Mouse (Mus musculus): ENCODE results near the gene Itpr2.
A peak's percentile ranks its signal among the peaks of the same experiment; 100 is the strongest.

Itpr2 gene

DNA sequence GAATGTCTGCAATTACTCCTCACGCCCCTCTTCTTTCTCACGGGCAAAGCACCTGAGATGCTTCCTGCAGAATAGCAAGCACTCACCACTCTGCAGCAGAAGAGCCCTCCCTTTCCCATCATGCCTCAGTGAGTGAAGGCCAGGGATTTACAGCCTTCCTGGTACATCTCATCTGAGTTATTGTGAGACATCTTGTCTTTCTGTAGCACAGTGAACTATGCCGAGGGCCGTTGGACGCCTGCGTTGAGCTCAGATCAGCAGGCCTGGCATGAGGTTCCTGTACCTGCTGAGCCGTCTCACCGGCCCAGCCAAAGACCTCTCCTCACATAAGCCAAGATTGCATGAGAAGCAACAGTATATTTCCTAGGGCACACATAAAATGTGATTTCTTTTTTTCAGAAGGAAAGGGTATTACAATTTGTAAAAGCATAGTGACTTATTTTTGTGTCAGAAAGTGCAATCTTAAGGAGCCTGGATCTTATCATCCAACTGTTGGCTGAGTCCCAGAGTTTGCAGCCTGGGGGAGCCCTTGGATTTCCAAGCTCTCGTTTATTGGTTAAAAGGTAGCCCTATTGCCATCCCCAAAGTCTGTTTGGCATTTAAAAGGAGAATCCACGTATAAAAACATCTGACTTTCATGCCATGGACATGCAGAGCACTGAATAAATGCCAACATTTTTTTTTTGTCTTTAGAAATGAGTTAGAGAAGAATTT lies 158.2 kb downstream of the Itpr2 start:
- DNase-seq: no peak

GRCm38 (mm10) chr6:146342995-146343394 lies 159.0 kb downstream of the Itpr2 start:
- no peak for DNase-seq

DNA sequence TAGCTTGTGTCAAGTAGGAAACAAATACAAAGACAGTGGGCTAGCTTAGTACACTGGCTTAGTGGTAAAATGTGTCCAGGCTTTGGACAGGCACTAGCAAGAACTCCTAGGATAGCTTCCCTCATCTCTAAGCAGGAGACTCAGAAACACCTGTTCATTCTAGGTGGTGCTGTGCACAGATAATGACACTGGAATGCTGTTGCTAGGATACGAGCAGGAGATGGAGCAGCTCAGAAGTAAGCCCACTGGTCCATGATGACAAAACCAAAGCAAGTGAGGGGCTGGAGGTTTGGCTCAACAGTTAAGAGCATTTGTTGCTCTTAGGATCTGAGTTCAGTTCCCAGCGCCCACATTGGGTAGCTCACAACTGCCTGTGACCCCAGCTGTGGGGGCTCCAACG lies 160.1 kb downstream of the Itpr2 start:
- DNase-seq: no peak

DNA sequence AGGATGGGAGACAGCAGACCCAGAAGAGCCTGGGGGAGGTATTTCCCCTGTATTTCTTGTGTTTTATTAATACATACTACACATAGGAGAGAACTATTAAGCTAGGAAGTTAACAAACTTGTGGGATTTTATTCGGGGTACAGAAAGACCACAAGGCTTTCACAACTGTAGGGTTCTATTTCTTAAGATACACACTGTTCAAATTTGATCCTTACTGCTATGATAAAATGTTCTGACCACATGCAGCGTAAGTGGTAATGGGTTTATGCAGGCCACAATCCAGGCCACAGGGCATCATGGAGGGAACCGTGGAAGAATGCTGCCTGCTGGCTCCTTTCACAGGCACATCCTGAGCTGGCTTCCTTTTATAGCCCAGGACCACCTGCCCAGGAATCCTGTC lies 160.6 kb downstream of the Itpr2 start:
- DNase-seq: no peak

DNA sequence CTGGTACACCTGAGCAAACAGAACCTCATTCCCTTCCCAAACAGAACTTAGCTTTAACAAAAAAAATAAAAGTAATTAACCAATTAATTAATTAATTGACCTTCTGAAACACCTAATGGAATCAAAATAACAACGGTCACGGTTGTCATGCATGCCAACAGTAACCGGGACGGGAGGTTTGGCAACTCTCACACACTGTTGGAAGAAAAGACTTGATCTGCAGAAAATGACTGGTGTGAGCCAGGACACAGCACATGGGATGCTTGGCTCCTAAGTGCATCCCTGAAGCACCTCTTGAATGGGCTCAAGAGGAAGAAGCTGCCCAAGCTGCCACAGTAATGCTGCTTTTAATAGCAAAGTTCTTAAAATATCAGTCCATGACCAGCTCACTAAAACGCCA lies 161.1 kb downstream of the Itpr2 start:
- no peak for DNase-seq

DNA sequence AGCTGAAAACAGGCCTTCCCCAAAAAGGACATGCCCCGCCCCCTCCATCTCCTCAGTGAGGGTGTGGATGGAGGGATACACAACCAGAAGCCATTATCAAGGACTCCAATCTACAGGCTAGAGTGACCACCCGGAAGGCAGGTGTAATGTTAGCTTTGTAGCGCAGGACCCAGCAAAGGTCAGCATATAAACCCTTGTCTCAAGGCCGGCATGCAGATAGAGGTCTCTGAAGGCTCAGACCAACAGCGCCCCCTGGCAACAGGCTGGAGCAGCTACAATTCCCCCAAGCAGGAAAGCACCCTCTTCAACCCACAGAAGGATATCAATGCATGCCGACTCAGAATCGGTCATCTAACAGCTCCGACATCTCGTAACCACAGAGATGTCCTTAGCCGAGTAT lies 162.2 kb downstream of the Itpr2 start:
- peak; percentile 59 to 72 for DNase-seq

- DNase-seq: no peak
Measured at GRCm38 (mm10) chr6:146337237-146337636, 164.8 kb downstream of the Itpr2 start.

DNA sequence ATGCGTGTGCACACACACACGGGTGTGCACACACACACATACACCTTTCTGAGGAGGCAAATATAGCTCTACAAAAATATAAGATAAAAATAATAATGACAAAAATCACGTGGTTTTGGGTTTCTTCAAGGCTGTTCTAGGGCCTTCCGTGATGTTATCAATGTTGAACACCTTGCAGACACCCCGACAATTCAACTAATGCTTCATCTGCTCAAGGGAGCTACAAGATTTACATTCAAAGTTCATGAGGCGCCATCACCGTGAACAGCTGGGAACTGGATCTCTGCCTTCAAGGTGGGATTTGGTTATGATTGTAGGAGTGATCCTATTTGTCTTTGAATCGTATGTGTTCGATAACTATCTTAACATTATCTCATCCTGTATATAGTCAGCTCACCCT lies 166.8 kb downstream of the Itpr2 start:
- no peak for DNase-seq

DNA sequence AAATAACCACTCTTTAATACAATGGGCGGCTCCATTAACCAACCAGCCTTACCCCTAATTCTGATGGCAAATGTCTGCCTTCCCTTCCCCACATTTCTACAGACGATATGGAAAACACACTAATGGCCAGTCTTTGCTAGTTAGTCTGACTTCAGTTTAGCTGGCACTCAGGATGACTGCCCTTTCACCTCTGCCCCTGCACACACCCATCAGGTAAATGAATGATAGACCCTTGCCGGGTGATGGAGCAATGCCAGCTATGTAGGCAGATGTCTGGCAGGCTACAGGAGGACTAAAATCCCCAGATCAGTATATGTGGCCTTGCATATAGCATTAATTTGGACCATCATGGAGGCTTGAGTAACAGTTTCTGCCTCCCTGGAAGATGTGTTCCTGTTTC lies 168.5 kb downstream of the Itpr2 start:
- no peak for DNase-seq

GRCm38 (mm10) chr6:146331017-146331669 lies 170.9 kb downstream of the Itpr2 start:
- DNase-seq: peak; percentile 18 to 54

GRCm38 (mm10) chr6:146329079-146329478 lies 172.9 kb downstream of the Itpr2 start:
- no peak for DNase-seq

DNA sequence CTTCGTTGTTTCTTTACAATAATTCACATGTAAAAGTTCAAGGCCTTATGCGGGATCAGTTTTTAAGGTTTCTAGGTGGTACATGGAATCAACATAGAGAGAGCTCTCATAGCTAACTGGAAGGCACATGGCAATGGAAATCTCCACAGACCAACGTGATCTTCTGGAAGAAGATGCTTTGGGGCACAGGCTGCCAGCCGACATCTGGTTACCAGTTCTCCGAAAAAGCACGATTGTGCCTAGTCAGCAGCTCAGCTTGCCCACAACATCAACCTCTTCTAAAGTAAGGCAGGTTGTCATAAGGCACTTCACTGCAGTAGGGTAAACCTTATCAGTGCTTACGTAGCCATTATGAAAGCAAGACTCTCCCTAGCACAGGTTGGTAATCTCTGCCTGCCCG lies 175.4 kb downstream of the Itpr2 start:
- no peak for DNase-seq

DNA sequence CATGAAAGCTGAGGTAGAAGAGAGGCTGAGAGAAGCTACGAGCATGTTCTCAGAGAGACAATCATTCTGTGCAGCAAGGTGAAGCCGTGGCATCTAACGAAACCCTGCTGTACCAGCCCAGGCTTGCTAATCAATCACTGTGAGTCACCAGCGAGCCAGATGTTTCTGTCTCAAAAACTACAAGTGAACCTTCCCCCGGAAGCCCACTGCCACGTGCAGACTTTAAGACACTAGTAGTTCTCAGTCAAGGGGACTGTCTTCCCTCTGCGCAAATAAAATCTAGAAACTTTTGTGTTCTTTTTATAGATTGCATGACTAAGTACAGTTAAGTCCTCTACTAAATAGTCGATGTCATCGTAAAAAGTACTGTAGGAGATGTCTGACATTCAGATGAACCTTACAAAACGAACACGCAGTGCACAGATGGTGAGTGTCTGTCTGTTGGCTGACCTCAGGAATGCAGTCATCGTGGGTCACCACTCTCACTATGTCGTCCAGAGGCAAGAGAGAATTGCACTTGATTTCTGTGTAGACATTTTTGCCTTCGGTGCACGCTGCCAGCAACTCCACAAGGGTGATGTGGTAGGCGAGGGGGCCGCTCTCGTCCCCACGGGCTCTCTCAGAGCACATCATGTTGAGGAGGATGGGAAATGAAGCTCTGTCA lies 177.3 kb downstream of the Itpr2 start:
- peak in 1 of 2 experiments; percentile 50 for DNase-seq

GRCm38 (mm10) chr6:146322555-146322954 lies 179.5 kb downstream of the Itpr2 start:
- DNase-seq: no peak

GRCm38 (mm10) chr6:146321951-146322350 lies 180.1 kb downstream of the Itpr2 start:
- DNase-seq: peak; percentile 20 to 45

DNA sequence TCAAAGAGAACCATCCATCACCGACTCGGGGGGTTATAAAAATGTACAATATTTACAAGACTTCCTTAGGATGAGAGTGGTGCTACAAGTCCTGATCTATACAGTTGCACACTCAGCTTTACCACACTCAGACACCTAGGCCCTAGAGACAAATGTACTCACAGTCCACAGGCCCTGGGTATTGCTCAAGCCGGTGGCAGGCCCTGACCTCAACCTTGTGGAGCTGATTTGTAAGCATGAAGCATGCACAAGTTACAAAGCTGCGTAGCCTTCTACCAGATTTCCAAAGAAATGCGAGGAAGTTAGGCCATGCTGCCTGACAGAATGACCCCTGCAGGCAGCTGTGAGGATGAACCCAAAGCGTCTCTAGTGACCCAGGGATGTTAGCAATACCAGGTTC lies 185.6 kb downstream of the Itpr2 start:
- DNase-seq: no peak

DNA sequence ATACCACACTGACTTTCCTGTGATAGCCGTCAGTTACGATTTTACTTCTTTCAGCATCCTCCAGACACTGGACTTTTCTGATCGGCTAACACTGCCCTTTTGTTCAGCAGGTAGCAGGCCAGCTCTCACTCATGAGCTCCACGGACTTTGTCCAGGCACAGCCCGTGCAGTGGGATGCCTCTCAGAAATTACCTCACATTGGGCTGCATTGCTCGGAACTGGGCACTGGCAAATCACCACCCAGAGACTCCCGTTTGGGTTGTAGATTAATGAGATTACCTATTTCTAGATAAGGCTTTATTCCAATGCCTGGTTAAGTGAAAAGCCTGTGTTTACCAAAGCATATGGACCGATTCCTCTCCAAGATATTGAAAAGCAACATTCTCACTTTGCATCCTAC lies 186.9 kb downstream of the Itpr2 start:
- DNase-seq: no peak

- no peak for DNase-seq
Measured at GRCm38 (mm10) chr6:146314304-146314703, 187.7 kb downstream of the Itpr2 start.

DNA sequence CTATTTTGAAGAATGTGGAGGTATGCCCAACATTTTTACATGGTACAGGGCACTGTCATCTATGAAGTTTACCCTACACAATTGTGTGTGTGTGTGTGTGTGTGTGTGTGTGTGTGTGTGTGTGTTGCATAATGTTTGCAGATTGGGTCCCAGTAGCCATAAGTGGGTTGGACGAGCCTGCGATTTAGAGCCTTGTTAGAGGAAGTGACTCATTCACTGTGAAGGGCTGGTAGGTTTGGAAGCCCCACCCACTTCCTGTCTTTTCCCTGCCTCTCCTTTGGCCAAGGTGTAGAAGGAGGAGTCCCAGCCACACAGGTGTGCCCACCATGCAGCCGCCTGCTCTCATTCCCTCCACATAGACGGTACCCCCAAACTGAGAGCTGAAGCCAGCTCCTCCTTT lies 188.6 kb downstream of the Itpr2 start:
- no peak for DNase-seq

DNA sequence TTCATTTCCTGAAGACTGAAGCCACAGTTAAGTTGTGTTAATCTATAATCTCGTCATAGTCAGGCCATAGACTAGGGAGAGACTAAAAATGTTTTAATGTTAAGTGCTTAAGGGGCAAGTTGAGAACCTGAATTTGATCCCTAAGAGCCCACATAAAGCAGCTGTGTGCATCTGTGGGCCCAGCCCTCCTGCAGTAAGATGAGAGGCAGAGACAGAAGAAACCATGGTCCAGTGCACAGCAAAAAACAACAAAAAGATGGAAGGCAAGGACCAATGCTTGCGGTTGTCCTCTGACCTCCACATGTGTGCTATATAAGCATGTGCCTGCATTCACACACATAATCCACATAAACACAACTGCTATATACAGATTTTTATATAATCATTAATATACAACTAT lies 191.8 kb downstream of the Itpr2 start:
- no peak for DNase-seq

GRCm38 (mm10) chr6:146309335-146309734 lies 192.7 kb downstream of the Itpr2 start:
- DNase-seq: no peak

DNA sequence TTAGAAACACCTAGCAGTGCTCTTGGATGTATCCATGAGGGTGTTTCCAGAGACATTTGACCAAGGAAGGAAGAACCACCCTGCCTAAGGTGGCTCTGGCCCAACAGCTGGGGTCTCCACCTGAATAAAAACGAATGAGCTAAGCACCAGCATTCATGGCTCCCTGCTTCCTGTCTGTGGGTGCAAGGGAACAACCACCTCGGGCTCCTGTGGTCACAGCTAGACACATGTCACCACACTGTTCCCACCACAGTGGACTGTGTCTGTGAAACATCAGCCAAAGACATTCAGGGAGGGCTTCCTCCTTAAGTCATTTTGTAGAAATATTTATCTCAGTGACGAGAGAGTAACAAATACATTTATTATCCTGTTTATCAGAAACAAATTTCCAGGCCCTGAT lies 196.0 kb downstream of the Itpr2 start:
- no peak for DNase-seq

DNA sequence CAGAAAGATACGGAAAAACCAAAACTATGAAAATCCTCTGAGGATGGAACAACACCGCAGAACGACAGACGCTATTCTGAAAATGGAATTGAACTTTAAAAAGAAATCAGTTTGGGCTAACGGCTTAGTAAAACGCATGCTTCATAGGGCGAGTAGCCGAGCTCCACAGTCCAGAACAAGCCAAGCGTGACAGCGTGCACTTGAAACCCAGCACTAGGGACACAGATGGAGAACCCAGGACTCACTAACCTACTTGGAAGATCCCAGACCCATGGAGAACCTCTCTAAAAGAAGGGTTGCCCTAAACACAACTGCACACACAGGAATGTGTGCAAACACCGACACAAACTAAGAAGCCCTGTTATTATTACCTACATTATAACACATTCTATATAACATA lies 197.9 kb downstream of the Itpr2 start:
- DNase-seq: no peak

- DNase-seq: no peak
Measured at GRCm38 (mm10) chr6:146303336-146303735, 198.7 kb downstream of the Itpr2 start.

All from lung, postnatal 4 days (tissue).